Mouse (Mus musculus) kidney, adult 8-10 months (tissue): ENCODE measurements at regions not wholly inside any gene's neighbourhood (a gene's known extent, or its start where the extent isn't known, plus 50 kb on each side); places are given as distances from the start of the nearest gene placed in this dataset.

Experiments
- DNase-seq, 2 experiments: peaks; one replicate each; pipeline ENCODE4 v3.0.0; 2022

- DNase-seq = no peak
Observed at GRCm38 (mm10) chr2:162720016-162720415, 59.1 kb upstream of the Ptprt start.

GRCm38 (mm10) chr2:162718466-162718865, 57.5 kb upstream of the Ptprt start:
- DNase-seq = no peak

GRCm38 (mm10) chr2:162714976-162715375, 54.0 kb upstream of the Ptprt start:
- no peak for DNase-seq

GRCm38 (mm10) chr2:162712972-162713371, 52.0 kb upstream of the Ptprt start:
- DNase-seq = no peak

- DNase-seq = no peak
Observed at GRCm38 (mm10) chr2:162712394-162712793, 51.4 kb upstream of the Ptprt start.
